Mouse (Mus musculus): Measurements from ENCODE around the gene Atp5b. TPM values are rescaled to one million over a fixed set of nuclear protein-coding genes. Genes with fewer than 3 reads are reported as not detected.

Atp5b gene
- polyA plus RNA-seq (2014; fragmentation: Nextera tagmentation; extraction: Ambion mirVana): 2,213 and 2,273 TPM in 2 replicates

- Histone ChIP-seq H3K27me3 (ENCODE audit: control insufficient read depth, insufficient read depth, low read length) (no peaks in the 10 kb centered on the region; the same call in 1 of the 2 replicates), H3K36me3 (ENCODE audit: control insufficient read depth, insufficient read depth, low read length) (peaks cover 30% of the 10 kb centered on the region), H3K4me1 (ENCODE audit: control insufficient read depth, insufficient read depth, low read length) (peaks cover 7% of the 10 kb centered on the region), H3K9ac (replicated peaks; ENCODE audit: low read depth, low read length) (peak within 1 kb of the TSS; percentile 82), H3K4me2 (ENCODE audit: low read depth, low read length) (peak within 1 kb of the TSS; percentile 97), H3K9me3 (ENCODE audit: control insufficient read depth, low read length) (no peaks in the 10 kb centered on the region), H3K27ac (ENCODE audit: low read depth, low read length) (peak within 1 kb of the TSS; percentile 90), H3K4me3 (ENCODE audit: low read depth, low read length) (peak within 1 kb of the TSS; percentile 70)
- 0% methylated on average over 34 of the region's 34 CpGs for WGBS
- peak; percentile 98 for ATAC-seq (ENCODE audit: low read depth)
Measured at GRCm38 (mm10) chr10:128082880-128083421, at the start of gene Atp5b. Gene Atp5b (plus strand): TSS chr10:128083273.

DNA sequence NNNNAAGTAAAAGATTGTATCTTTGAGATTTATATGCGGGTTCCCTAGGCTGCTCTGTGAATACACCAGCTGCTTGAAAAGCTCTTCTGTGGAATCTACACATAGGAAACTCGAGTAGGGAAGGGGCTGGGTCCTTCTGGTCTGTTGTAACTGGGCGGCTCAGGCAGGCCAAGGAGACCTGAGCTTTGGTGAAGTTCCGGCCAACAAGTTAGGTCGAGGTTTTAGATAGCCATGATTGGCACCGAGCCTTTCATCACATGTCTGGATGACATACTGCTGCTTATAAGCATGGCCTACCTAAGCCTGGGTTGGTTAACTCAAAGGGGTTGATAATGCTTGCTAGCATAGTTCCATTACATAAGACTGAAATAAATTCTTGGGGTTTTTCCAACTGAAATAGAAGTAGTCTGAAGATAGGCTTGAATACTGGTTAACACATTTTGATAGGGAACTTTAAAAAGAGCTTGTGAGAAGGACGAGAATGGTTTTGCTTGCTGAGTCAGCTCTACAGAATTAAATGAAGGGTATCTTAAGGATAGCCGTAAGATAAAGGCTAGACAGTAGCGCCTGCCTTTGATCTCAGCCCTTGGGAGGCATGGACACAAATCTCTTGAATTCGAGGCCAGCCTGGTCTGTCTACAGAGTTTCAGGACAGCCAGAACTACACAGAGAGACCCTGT lies 46.2 kb upstream of the Atp5b start:
- Histone ChIP-seq H3K4me1 (ENCODE audit: control insufficient read depth, insufficient read depth, low read length) (peaks cover 18% of the 10 kb centered on the region; the same call in 1 of the 2 replicates), H3K9me3 (ENCODE audit: control insufficient read depth, low read length) (no peaks in the 10 kb centered on the region), H3K4me3 (ENCODE audit: low read depth, low read length) (peak overlapping the region; percentile 96), H3K36me3 (ENCODE audit: control insufficient read depth, insufficient read depth, low read length) (peaks cover 26% of the 10 kb centered on the region), H3K9ac (replicated peaks; ENCODE audit: low read depth, low read length) (peak overlapping the region; percentile 99), H3K27ac (ENCODE audit: low read depth, low read length) (no peak overlapping the region), H3K27me3 (ENCODE audit: control insufficient read depth, insufficient read depth, low read length) (no peaks in the 10 kb centered on the region; the same call in 1 of the 2 replicates), H3K4me2 (ENCODE audit: low read depth, low read length) (peak overlapping the region; percentile 64)
- no peak for ATAC-seq (ENCODE audit: low read depth)
- WGBS: 5% methylated on average over 10 of the region's 10 CpGs

DNA sequence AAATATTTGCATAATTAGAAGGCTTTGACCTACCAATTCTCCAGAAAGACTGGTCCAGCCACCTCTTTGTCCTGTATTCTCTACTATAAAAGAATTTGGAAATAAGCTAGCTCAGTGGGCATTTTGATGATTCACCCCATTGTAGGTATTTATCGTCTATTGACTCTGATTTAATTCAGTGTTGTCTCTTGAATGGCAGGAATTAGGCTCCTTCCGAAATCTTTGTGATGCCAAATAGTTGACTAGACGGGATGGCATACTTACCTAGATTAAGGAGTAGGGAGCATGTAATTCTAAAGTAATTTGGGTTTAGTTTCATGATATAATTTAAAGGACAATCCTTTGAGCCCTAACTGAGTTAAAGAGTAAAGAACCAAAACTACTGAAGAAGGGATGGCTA lies 45.2 kb upstream of the Atp5b start:
- H3K27ac ChIP-seq (ENCODE audit: low read depth, low read length): no peak overlapping the region
- ATAC-seq (ENCODE audit: low read depth): no peak
- H3K9ac ChIP-seq (replicated peaks; ENCODE audit: low read depth, low read length): no peak overlapping the region
- H3K36me3 ChIP-seq (ENCODE audit: control insufficient read depth, insufficient read depth, low read length): peaks cover 26% of the 10 kb centered on the region
- H3K9me3 ChIP-seq (ENCODE audit: control insufficient read depth, low read length): no peaks in the 10 kb centered on the region
- H3K4me2 ChIP-seq (ENCODE audit: low read depth, low read length): 0 out of 2 replicates have a peak overlapping the region, but pooled peaks have one; percentile 2
- no peak overlapping the region for H3K4me3 ChIP-seq (ENCODE audit: low read depth, low read length)
- H3K4me1 ChIP-seq (ENCODE audit: control insufficient read depth, insufficient read depth, low read length): peaks cover 18% of the 10 kb centered on the region; the same call in 1 of the 2 replicates
- H3K27me3 ChIP-seq (ENCODE audit: control insufficient read depth, insufficient read depth, low read length): no peaks in the 10 kb centered on the region; the same call in 1 of the 2 replicates
- 77% methylated on average over 3 of the region's 3 CpGs for WGBS

- H3K4me3 ChIP-seq (ENCODE audit: low read depth, low read length): no peak overlapping the region
- no peak overlapping the region for H3K4me2 ChIP-seq (ENCODE audit: low read depth, low read length)
- peaks cover 18% of the 10 kb centered on the region; the same call in 1 of the 2 replicates for H3K4me1 ChIP-seq (ENCODE audit: control insufficient read depth, insufficient read depth, low read length)
- H3K27me3 ChIP-seq (ENCODE audit: control insufficient read depth, insufficient read depth, low read length): no peaks in the 10 kb centered on the region; the same call in 1 of the 2 replicates
- peaks cover 30% of the 10 kb centered on the region for H3K36me3 ChIP-seq (ENCODE audit: control insufficient read depth, insufficient read depth, low read length)
- H3K9me3 ChIP-seq (ENCODE audit: control insufficient read depth, low read length): no peaks in the 10 kb centered on the region
- 63% methylated on average over 5 of the region's 5 CpGs for WGBS
- ATAC-seq (ENCODE audit: low read depth): no peak
- H3K9ac ChIP-seq (replicated peaks; ENCODE audit: low read depth, low read length): no peak overlapping the region
- H3K27ac ChIP-seq (ENCODE audit: low read depth, low read length): no peak overlapping the region
Measured at GRCm38 (mm10) chr10:128039167-128039566, 43.9 kb upstream of the Atp5b start.

GRCm38 (mm10) chr10:128039858-128040257 lies 43.2 kb upstream of the Atp5b start:
- Histone ChIP-seq H3K9ac (replicated peaks; ENCODE audit: low read depth, low read length) (no peak overlapping the region), H3K4me2 (ENCODE audit: low read depth, low read length) (no peak overlapping the region), H3K27me3 (ENCODE audit: control insufficient read depth, insufficient read depth, low read length) (no peaks in the 10 kb centered on the region; the same call in 1 of the 2 replicates), H3K36me3 (ENCODE audit: control insufficient read depth, insufficient read depth, low read length) (peaks cover 37% of the 10 kb centered on the region), H3K4me3 (ENCODE audit: low read depth, low read length) (no peak overlapping the region), H3K4me1 (ENCODE audit: control insufficient read depth, insufficient read depth, low read length) (peaks cover 14% of the 10 kb centered on the region; the same call in 1 of the 2 replicates), H3K9me3 (ENCODE audit: control insufficient read depth, low read length) (no peaks in the 10 kb centered on the region), H3K27ac (ENCODE audit: low read depth, low read length) (no peak overlapping the region)
- 79% methylated on average over 3 of the region's 3 CpGs for WGBS
- no peak for ATAC-seq (ENCODE audit: low read depth)

DNA sequence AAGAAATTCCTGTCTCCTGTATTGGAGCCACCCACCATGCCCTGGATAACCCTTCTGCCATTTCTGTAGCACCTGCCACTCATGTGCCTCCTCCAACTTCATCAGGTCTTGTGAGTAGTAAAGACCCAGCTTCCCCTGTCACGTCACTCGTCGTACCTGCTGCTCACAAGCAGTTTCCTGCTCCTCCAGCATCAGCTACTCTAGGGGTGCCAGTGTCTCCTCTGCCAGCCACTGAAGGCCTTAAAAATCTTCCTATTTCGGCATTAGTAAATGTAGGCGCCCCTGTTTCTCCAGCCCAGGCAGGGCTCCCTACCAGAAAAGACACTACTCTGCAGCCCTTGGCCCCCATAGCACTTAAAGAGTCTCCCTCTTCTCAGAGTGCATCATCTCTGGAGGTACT lies 42.8 kb upstream of the Atp5b start:
- Histone ChIP-seq H3K9ac (replicated peaks; ENCODE audit: low read depth, low read length) (no peak overlapping the region), H3K4me3 (ENCODE audit: low read depth, low read length) (no peak overlapping the region), H3K36me3 (ENCODE audit: control insufficient read depth, insufficient read depth, low read length) (peaks cover 37% of the 10 kb centered on the region), H3K27me3 (ENCODE audit: control insufficient read depth, insufficient read depth, low read length) (no peaks in the 10 kb centered on the region; the same call in 1 of the 2 replicates), H3K4me2 (ENCODE audit: low read depth, low read length) (no peak overlapping the region), H3K4me1 (ENCODE audit: control insufficient read depth, insufficient read depth, low read length) (peaks cover 14% of the 10 kb centered on the region; the same call in 1 of the 2 replicates), H3K9me3 (ENCODE audit: control insufficient read depth, low read length) (no peaks in the 10 kb centered on the region), H3K27ac (ENCODE audit: low read depth, low read length) (no peak overlapping the region)
- ATAC-seq (ENCODE audit: low read depth): no peak
- 95% methylated on average over 5 of the region's 5 CpGs for WGBS

GRCm38 (mm10) chr10:128041636-128042035 lies 41.4 kb upstream of the Atp5b start:
- no peak overlapping the region for H3K27ac ChIP-seq (ENCODE audit: low read depth, low read length)
- H3K36me3 ChIP-seq (ENCODE audit: control insufficient read depth, insufficient read depth, low read length): peaks cover 49% of the 10 kb centered on the region
- no peak overlapping the region for H3K9ac ChIP-seq (replicated peaks; ENCODE audit: low read depth, low read length)
- H3K27me3 ChIP-seq (ENCODE audit: control insufficient read depth, insufficient read depth, low read length): no peaks in the 10 kb centered on the region
- peaks cover 14% of the 10 kb centered on the region; the same call in 1 of the 2 replicates for H3K4me1 ChIP-seq (ENCODE audit: control insufficient read depth, insufficient read depth, low read length)
- 85% methylated on average over 4 of the region's 4 CpGs for WGBS
- H3K4me3 ChIP-seq (ENCODE audit: low read depth, low read length): no peak overlapping the region
- ATAC-seq (ENCODE audit: low read depth): no peak
- H3K4me2 ChIP-seq (ENCODE audit: low read depth, low read length): no peak overlapping the region
- H3K9me3 ChIP-seq (ENCODE audit: control insufficient read depth, low read length): no peaks in the 10 kb centered on the region

DNA sequence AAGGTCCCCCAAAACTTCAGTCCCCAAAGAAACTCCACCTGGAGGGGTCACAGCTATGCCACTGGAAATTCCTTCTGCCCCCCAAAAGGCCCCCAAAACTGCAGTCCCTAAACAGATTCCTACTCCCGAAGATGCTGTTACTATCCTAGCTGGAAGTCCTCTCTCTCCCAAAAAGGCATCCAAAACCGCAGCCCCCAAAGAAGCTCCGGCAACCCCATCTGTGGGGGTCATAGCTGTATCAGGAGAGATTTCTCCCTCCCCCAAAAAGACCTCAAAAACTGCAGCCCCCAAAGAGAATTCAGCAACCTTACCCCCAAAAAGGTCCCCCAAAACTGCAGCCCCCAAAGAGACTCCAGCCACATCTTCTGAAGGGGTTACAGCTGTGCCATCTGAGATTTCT lies 40.6 kb upstream of the Atp5b start:
- WGBS: 97% methylated on average over 3 of the region's 3 CpGs
- no peak for ATAC-seq (ENCODE audit: low read depth)
- Histone ChIP-seq H3K9ac (replicated peaks; ENCODE audit: low read depth, low read length) (no peak overlapping the region), H3K4me3 (ENCODE audit: low read depth, low read length) (no peak overlapping the region), H3K9me3 (ENCODE audit: control insufficient read depth, low read length) (no peaks in the 10 kb centered on the region), H3K4me1 (ENCODE audit: control insufficient read depth, insufficient read depth, low read length) (peaks cover 10% of the 10 kb centered on the region; the same call in 1 of the 2 replicates), H3K27ac (ENCODE audit: low read depth, low read length) (no peak overlapping the region), H3K27me3 (ENCODE audit: control insufficient read depth, insufficient read depth, low read length) (no peaks in the 10 kb centered on the region), H3K4me2 (ENCODE audit: low read depth, low read length) (no peak overlapping the region), H3K36me3 (ENCODE audit: control insufficient read depth, insufficient read depth, low read length) (peaks cover 56% of the 10 kb centered on the region)

All from neural tube, embryonic 14.5 days (tissue).